Mouse (Mus musculus) megakaryocyte, embryonic 14.5 days (primary cell): Measurements from ENCODE around the gene Vstm5.

Experiments
- FLI1 ChIP-seq: IDR thresholded peaks from 2 replicates; pipeline ENCODE4 v1.6.1; 2012; ENCODE audit warnings: low read length, inconsistent platforms, mixed read lengths
- GATA1 ChIP-seq: IDR thresholded peaks from 3 replicates; pipeline ENCODE4 v1.6.1; 2012; ENCODE audit warnings: mixed read lengths, low read length, inconsistent platforms, borderline replicate concordance

DNA sequence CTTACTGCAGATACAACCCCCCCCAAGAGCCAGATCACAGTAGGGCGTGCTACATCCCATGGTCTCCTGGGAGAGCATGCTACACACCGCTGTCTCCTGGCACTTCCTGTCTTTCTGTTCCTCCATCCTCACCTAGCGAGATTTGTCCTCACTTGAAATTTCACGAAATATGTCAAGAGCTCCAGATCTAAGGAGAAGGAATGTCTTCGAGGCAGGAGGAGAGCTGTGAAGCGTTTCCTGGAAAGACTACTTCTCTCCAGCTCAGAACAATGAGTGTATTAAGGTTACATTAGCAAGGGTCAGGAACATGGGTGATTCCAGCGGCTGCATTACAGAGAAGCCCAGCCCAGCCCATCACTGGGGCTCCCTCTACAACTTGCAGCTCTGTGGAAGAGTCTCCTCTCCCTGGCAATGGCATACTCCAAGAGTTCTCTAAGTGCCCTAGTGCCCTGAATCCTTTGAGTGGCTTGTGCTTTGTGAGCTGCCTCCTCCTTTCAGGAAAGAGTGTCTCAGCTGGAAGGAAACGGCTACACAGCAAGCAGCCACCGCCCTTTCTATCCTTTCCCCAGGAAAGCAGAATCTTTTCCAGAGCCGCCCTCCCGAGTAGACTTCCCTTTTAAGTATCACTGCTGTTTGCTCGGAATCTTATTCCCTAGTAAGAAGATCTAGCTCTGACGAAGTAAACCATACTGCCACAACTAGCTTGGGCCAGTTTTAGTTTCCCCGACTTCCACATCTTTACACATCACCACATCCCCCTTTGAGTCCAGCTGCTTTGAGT, 1.1 kb upstream of the Vstm5 start:
- TF ChIP-seq GATA1 (no peak), FLI1 (no peak)
